Mouse (Mus musculus) megakaryocyte, adult 5-6 weeks (primary cell): ENCODE results near the gene Brd2. TPM values are rescaled to one million over a fixed set of nuclear protein-coding genes. Genes with fewer than 3 reads are reported as not detected.
"Not testable (repeated sequence)": the region's sequence is repeated elsewhere in the genome, so short reads cannot be mapped to it uniquely, and the experiment has no call there.

Experiments
- ATAC-seq: 2 replicates; pipeline ENCODE4 v1.8.0; 2016; ENCODE audit warnings: mild to moderate bottlenecking, inconsistent platforms; ENCODE audit not compliant: poor library complexity, severe bottlenecking
- total RNA-seq, 2 experiments: library from RNA; stranded (forward) in 1 of 2; stranded (reverse) in 1 of 2; fragments of 153-499, 151-499 nt in 1 of 2; fragments of 221-1000, 200-1000 nt in 1 of 2; gene quantifications; 2 replicates each; pipeline versions ENCODE4 v1.2.3 to v1.2.4; 2015 to 2017

Brd2 gene
- total RNA-seq (2015) (287 and 312 TPM in 2 replicates), total RNA-seq (2017) (286 and 353 TPM in 2 replicates)

DNA sequence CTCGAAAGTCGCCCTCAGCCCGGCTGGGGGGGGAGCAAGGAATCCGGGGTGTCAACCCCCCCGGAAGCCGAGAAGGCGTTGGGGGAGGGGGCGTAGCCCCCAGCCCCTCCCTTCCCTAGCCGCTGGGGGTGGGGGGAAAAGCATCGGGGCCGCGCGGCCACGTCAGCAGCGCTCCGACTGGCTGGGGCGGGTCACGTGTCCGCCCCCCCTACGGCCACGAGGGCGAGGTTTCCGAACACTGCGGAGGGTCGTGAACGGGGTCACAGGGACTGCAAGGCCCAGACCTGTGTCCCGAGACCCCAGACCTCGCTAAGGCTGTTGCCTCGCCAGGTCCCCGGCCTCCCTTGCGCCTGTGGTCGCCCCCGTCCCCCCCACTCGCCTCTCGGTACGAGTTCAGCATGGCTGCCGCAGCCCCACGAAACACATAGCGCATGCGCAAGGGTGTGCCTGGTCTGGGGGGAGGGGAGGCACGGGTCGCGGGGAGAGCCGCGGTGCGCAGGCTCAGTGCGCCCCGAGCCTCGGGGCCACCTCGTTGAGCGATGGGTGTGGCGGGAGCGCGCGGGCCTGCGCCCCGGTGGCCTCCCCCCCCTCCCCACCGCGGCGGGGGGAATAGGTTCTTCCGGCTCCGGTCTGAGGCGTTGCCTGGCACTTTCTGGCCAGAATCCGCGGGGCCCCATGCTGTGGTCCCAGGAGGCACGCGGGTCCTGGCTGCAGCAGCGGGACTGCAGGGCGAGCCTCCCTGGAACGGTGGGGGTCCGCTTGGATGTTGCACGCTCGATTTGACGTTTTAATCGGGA is at the start of gene Brd2:
Brd2 (minus strand) TSS at position 447 of the 797 bp plus-strand sequence.
- peak; percentile 31 for ATAC-seq

DNA sequence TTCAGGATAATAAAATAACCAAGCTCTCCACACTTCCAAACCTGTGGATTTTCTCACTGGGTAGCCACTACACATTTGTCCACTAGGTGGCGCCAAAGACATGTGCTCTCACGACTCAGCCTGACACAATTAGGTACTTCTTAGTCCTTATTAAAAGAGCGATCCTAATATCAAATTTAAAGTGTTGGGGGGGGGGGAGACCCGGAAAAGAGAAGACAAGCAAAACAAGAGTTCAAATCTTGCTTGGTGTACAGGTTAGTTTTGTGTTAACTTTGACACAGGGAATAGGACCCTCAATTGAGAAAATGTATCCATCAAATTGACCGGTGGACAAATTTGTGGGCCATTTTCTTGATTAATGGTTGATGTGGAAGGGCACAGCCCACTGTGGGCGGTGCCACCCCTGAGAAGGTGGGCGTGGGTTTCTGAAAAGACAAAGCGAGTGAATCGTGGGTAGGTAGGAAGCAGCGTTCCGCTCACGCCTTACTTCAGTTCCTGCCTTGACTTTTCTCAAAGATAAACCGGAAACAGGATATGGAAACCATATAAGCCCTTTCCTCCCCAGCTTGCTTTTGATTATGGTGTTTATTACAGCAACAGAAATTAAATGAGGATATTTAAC is 48.6 kb upstream of the Brd2 start:
- peak; percentile 83 for ATAC-seq

DNA sequence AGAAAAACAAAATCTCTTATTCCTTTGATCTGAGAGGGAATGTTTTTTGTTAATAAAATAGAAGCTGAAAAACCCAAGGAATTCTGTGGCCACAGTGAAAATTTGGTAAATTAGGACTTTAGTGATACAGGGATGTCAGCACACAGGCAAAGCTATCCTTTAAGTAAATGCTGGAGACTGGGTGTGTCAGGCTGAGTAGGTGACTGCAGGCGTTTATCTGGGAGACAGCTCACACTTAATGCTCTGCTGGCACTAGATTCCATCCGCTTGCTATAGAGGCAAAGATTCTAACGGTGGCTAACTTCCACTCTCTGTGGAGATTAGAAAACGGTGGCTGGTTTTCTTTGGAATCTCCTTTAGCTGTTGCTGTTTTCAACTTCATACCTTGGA is 48.0 kb upstream of the Brd2 start:
- no peak for ATAC-seq

DNA sequence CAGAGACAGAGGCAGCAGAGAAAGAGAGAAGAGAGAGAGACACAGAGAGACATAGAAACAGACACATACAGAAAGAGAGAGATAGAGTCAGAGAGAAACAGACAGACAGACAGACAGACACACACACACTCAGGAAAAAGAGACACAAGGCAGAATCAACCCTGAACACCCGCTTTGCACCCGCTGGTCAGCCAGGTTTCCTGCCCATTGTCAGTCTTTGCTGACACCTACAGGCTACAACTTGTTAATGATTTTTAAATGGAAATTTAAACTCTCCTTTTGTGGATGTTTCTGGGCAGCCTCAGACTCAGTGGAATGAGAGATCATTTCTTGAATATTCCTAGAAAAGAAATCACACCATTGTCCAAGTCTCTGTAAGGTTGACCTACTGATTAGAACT is 46.8 kb upstream of the Brd2 start:
- peak; percentile 56 for ATAC-seq

DNA sequence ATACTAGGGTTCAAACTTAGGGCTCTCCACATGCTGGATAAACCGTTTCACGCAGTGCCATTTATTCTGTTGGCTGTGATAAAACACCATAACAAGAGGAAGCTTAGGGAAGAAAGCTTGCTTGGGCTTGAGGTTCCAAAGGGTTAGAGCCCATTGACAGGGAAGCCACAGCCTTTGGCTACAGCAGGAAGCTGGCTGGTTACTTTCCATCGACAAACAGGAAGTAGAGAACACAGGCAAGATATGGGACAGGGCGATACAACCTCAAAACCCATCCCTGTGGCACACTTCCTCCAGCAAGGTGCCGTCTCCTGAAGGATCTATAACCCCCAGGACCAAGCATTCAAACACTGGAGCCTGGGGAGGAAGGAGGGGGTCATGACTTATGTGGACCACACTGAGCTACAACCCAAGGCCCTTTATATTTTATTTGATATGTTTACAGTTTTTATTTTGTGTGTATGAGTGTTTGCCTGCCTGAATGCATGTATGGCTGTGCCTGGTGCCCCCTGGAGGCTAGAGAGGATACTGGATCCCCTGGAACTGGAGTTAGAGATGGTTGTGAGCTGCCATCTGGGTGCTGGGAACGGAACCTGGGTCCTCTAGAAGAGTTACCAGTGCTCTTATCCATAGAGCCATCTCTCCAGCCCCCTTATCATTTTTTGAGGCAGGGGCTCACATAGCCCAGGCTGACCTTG is 42.7 kb upstream of the Brd2 start:
- peak; percentile 83 for ATAC-seq

DNA sequence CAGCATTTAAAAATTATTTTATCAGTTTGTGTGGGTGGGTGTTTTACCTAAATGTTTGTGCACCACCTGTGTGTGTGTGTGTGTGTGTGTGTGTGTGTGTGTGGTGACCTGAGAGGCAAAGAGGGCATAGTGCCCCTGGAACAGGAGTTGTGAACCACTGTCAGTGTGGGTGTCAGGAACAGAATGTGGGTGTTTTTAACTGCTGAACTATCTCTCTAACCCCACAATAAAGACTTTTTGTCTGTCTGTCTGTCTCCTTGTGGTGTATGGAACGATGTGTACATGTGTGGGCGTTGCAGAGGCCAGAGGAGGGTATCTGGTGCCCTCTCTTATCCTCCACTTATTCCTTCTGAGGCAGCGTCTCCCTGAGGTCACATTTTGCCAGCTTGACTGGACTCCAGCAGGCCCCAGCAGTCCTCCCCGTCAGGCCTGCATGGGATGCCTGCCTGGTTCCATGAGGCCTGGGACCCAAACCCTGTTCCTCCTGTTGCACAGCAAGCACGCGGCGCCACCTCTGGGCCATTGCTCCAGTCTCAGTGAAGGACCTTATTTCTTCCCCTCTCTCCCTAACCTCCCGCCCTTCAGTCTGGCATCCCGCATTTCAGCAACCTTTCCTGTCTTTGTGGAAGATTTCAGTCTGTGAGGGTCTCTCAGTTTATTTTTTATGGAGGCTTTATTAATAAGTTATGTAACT is 41.9 kb upstream of the Brd2 start:
- no peak; the same call in 1 of the 2 replicates for ATAC-seq

DNA sequence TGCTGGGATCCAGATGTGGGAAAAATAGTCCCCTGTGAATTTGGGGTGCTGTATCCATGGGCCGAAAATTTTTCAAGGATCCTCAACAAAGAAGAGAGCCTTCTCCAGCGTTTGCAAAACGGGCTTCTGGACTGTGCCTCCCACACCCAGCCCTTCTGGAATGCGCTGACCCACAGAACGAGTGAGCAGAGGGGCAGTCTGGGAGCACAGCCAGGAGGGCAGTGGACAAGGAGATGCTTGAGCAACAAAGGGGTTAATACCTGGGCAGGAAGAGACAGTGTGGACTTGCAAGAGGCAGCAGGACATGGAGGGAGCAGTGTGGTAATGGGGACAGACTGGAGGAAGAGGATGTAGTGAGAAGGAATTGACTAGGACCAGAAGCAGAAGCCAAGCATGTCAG is 33.1 kb upstream of the Brd2 start:
- no peak for ATAC-seq

DNA sequence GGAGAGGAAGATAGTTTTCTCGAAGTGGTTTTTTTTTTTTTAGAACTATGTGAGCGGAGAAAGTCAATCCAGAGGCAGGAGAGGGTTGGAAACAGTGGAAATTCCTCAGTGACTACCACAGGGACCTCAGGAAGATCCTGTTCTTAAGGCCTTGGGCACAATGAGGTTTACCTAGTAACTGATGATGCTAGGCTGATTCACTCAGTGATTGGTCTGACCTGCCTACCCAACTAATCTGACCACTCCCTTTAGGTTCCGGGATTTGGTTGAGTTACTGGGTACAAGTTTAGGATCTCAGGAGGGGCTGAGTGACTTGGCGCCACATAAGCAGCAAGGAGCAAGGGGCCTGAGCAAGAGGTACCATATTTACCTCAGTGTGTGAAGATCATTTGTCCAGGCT is 30.5 kb upstream of the Brd2 start, which contains the start of gene H2-DMb1:
H2-DMb1 (plus strand) TSS at position 150 of the 400 bp plus-strand sequence.
- peak; percentile 89 for ATAC-seq

DNA sequence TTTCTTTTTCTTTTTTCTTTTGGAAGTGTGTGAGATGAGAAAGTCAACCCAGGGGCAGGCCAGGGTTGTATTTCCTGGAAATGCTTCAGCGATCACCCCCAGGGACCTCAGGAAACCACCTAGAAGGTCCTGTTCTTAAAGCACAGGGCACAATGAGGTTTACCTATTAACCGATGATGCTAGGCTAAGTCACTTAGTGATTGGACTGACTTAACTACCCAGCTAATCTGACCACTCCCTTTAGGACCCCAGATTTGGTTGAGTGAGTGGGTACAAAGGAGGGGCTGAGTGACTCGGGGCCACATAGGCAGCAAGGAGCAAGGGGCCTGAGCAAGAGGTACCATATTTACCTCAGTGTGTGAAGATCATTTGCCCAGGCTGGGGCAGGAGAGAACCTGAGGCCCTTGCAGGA is 22.5 kb upstream of the Brd2 start:
- no peak for ATAC-seq

DNA sequence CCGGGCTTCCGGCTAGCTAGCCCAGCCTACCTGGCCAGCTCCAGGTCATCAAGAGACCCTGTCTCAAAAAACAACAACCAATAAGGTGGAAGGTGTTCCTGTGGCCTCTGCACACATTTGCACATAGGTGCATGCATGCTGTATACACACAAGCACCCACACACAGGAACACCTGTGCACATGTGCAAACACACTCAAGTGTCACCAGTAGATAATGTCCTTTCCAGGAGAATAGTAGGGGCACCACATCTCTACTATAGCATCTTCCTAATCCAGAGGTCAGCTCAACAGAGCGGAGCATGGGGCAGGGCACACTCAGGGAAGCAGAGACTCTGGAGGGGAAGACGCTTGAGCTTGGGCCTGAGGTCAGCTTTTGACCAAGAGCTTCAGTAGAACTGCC is 21.8 kb upstream of the Brd2 start:
- not testable (repeated sequence) for ATAC-seq

DNA sequence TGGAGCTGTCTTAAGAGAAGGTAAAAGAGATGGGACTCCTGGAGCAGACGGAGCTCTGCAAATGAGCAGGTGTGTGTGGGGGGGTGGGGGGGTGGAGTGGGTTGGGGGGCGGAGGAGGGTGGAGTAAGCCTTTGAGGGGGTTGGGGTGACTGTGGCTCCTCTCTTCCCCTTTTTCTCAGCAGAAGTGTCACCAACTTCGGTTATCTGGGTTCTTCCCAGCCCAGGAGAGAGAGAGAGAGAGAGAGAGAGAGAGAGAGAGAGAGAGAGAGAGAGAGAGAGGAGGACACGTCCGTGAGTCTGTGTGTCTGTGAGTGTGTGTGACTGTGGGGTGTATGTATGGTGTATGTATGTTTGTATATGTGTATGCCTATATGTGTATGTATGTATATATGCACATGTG is 21.0 kb upstream of the Brd2 start:
- ATAC-seq: no peak

DNA sequence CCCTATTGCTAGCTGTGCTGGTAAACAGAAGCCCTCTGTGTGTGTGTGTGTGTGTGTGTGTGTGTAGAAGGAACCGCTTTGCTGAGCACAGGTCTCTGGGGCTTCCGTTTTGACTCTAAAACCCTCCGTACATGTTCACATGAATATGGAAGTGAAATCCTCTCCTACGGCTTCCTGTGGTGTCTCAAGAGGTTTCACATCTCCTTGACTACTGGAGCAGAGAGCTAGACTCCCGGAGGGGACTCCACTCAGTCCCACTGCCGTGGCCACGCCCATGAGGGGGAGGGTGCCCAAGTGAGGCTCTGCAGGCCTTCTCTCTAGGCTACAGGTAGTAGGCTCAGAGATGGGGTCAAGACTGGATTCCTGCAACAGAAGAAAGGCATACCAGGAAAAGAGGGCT is 20.6 kb upstream of the Brd2 start, which contains the start of gene H2-DMb2:
H2-DMb2 (plus strand) TSS at position 275 of the 400 bp plus-strand sequence.
- peak; percentile 83 for ATAC-seq

DNA sequence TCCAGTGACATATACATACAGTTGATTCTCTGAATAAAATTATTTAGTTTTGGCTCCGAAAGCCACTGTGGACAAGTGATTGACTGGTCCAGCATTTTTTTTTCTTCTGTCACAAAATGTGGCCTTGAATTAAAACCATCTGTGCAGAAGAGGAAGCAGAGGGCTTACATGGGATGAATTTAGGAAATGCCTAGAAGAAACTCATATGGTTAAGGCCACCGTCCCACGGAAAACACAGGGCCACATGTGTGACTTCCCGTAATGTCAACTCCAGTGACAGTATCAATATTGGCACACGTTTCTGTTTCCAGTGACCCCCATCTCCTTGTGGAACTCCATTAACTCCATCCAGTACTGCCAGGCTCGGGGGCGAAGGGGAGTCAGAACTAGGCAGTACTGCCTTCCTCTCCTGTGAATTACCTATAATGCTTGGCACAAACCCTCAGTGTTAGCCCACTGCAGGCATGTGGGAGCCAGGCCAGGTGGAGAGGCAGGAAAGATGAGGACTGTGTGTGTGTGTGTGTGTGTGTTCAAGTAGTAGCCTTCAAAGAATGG is 20.1 kb upstream of the Brd2 start:
- ATAC-seq: peak; percentile 38

DNA sequence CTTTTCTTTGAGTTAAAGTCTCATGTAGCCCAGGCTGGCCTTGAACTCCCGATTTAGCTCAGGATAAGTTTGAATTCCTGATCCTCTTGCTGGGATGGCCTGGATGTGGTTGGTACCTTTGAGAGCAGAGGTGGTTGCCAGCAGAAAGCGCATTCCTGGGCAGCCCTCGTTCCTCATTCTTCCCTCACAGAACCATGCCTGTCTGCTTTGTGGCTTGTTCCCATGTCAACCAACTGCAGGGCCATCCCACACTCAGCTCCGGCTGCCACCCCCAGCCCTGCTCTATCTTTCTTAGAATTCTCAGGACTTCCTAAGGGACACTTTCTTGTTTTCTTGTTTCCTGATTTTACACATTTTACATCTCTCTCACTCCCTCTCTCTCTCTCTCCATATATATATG is 19.0 kb upstream of the Brd2 start:
- no peak for ATAC-seq

DNA sequence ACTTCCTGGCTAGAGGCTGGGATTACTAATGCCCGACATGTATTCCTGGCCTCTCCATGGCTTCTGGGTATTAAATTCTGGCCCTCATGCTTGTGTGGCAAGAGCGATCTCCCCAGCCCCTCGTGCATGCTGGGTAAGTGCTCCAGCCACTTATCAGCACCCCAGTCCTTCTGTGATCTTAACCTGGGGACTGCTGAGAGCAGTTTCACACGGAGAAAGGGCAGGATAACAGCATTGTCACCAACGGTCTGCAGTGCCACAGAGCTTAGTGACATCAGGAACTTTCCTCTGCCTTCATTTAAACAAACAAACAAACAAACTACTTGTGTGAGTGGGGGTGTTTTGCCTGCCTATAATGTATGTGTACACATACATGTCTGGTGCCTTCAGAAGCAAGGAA is 17.8 kb upstream of the Brd2 start:
- ATAC-seq: no peak

DNA sequence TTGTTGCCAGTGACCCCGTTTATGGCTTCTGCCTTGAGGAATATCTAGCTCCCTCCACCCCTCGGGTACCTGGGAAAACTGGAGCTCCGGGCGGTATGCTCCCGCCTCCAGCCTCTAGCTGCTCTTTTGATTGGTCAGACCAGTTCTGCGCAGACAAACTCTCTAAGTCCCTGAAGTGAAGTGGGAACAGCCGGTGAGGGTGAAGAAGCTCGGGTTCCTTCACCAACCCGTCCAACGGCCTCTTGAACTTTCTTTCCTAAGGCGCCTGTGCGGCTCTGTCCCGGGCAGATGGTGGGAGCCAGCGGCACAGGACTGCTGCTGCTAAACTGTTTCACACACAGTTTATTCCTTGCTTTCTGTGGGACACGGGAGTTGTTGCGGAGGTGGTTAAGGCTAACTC is 17.0 kb upstream of the Brd2 start:
- ATAC-seq: no peak

DNA sequence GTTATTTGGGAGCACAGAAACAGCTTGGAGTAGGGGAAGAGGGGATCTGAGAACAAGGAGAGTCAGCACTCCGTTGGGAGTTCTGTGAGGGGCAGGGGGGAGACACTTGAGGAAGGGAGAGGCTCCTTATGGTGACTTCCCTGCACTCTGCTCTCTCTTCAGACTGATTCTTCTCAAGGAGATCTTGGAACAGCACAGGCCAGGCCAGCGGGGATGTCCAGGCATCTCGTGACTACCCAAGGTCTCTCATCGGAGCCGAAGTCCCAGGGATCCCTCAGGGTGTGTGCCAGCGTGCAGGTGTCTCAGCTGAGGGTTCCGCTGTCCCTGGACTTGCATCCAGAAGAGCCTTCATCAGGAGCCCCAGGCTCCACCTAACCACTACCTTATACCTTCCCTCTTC is 16.2 kb upstream of the Brd2 start:
- no peak for ATAC-seq

DNA sequence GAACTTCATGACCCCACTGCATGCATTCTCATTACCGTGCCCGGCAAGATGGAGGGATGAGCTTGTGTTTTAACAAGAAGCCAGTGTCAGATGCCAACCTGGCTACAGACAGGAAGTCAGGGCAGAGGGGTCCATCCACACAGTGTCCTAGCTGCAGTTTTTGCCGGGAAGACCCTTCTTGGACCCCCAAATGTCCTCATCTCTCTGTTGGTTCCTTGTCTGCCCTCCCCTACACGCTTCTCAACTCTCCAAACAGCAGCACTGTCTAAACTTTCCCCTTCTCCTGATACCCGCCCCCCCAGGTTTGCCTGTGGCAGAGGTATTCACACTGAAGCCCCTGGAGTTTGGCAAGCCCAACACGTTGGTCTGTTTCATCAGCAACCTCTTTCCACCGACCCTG is 15.2 kb upstream of the Brd2 start:
- no peak for ATAC-seq

DNA sequence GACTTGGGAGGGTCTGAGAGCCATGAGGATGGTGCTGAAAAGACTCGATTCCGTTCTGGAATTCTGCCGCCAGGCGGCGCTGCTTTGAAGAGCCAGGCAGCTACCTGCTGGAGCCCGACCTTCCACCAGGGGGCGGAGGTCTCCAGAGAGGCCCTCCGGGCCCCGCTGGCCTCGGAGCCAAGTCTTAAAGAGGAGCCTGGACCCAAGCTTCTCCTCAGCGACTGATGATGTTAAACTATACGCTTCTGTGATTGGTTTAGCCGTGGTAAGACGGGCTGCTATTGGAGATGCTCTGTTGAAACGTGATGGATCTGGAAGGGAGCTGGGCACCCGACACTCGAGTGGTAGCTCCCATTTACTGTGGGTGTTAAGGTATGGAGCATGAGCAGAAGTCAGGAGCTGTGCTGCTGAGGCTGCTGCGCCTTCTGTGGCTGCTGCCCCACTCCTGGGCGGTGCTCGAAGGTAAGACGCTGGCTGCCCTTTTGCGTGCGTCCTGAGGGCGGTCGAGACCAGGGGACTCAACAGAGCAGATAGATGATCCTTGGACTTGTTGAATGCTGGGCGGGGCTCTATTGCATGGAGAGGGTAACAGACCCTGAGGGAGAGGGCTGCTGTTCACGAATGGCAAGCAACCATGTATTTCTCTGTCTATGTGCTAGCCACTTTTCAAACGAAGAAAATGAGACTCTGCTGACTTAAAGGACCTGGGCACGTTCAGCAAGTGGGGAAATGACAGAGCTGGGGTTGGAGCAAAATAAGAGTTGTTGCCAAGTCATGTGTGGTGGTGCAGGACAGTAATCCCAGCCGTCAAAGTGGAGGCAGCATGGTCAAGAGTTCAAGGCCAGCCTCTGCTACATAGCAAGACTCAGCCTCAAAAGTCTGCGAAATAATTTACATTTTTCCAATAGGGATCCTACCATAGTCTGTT is 13.1 kb upstream of the Brd2 start:
- ATAC-seq: peak; percentile 99

DNA sequence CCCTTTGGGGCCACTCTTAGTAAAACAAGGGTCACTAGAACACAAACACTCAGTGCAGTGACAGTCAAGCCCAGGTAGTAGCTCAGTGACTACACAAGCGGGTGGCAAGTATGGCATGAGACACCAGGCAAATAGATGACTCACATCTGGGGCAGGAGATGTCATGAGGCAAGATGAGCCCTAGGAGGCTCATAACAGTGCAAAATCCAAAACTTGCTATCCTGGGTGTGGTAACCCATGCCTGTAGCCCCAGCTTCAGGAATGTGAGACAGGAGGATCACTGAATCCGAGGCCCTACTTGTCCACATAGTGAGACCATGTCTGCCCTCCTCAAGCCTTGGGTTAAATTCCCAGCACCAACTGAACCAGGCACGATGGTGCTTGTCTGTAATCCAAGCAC is 12.0 kb upstream of the Brd2 start:
- ATAC-seq: no peak
